Mouse (Mus musculus): ENCODE data around the gene Lin9.

Gene Lin9

GRCm38 (mm10) chr1:180707368-180707767 is 66.4 kb downstream of the Lin9 start:
- in situ Hi-C loops (cut with MboI, MseI) = loop anchor here (10.0 kb wide), 1 partner anchor 853 kb away; no protein-coding TSS in a partner anchor

DNA sequence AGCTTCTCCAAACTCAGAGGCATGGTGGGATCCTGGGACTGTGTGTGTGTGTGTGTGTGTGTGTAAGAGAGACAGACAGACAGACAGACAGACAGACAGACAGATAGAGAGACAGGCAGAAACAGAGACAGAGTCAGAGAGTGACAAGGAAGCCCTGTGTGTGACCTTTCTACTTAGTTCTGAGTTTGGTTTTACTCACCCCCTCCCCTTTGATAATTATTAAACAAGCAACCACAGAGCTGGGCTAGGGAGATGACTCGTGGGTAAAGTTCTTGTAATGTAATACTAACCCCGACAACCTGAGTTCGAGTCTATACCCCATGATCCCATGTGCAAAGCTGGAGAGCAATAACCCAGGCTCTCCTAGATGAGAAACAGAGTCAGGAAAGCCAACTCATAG is 66.9 kb downstream of the Lin9 start:
- in situ Hi-C loops (cut with MboI, MseI) = loop anchor here (10.0 kb wide), 1 partner anchor 853 kb away; no protein-coding TSS in a partner anchor

DNA sequence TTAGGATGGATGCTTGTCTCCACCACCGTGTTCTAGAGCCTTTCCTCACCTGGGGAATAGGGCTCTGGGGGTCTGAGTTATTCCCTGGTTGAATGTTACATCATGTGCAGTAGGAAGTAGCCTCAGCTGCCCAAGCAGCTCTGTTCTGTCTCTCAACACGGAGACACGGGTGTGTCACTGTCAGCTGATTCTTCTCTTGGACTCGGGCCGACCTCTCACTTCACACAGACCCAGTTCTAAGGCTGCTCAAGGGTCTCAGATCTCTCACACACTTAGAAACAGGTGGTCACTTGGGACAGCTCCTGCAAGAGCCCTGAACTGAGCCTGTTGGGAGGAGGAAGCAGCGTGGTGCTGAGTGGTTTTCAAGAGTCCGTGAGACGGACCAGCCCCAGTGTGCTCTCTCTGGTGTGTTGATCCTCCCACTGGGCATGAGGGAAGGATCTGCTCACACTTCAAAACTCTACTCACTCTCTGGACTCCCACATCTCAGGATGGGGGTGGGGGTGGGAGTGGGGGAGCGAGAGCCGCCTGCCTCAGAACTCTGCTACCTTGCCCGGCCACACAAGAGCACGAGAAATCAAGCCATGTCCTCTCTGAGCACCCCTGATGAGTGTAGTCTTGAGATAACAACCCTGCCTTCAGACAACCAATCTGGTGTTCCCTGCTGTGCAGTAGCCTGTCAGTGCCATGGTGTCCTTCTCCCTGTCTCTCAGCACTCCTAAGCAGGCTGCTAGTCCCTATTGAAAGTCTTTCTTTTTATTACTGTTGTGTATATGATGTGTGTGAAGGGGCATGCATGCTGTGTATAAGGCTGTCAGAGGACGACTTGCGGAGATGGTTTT is 68.2 kb downstream of the Lin9 start:
- in situ Hi-C loops (cut with MboI, MseI) = loop anchor here (10.0 kb wide), 1 partner anchor 854 kb away; no protein-coding TSS in a partner anchor

- in situ Hi-C loops (cut with MboI, MseI) = no loop called here
These were observed 77.8 kb downstream of the Lin9 start for GRCm38 (mm10) chr1:180718756-180719155.

DNA sequence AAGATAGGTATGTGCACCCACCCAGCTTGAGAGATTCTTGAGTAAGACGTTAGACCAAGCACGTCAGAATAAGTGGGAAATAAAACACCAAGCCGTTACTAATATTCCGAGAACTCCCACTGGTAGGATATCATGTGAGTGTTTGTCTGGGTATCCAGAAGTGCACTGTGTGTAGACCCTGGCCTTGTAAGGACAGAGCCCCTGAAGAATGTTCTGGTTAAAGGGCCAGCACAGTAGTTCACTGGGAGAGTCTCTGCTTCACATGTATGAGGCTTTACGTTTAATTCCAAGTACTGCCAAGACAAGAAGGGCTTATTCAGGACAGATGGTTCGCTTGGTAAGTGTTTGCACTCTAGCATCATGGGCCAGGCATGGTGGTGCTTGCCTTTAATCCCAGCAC is 78.5 kb downstream of the Lin9 start:
- in situ Hi-C loops (cut with MboI, MseI) = no loop called here

DNA sequence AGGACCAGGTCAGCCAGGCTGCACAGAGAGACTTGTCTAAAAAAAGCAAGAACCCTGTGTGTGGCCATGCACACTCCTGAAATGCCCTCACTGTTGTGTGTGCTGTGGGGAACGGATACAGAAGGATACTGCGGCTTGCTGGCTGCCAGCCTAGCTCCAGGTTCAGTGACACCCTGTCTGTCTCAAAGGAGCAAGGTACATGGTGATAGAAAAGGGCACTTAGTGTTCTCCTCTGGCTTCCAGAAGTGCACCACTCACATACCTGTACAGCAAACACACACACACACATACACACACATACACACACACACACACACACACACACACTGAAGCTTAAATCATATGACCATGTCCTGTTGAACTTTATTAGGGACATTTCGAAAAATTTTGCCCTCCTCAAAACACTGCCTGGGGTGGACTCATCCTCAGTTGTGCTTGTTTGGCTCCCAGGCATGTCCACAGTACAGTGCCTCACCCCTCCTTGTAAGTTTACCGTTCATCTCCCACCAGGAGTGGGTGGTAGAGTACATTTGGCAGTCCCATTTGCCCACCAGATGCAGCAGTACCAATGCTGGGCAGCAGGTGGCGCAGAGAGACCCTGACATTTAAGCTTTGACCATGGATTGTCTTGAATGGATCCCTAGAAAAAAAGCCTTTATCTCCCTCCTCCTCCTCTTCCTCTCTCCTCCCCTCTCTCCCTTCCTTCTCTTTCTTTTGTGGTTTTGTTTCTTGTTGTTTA is 79.2 kb downstream of the Lin9 start:
- in situ Hi-C loops (cut with MboI, MseI) = loop anchor here (5.0 kb wide), 1 partner anchor 47 kb away; no protein-coding TSS in a partner anchor

- in situ Hi-C loops (cut with MboI, MseI) = loop anchor here (5.0 kb wide), 1 partner anchor 45 kb away; no protein-coding TSS in a partner anchor
These were observed 81.7 kb downstream of the Lin9 start for GRCm38 (mm10) chr1:180722608-180723007.

DNA sequence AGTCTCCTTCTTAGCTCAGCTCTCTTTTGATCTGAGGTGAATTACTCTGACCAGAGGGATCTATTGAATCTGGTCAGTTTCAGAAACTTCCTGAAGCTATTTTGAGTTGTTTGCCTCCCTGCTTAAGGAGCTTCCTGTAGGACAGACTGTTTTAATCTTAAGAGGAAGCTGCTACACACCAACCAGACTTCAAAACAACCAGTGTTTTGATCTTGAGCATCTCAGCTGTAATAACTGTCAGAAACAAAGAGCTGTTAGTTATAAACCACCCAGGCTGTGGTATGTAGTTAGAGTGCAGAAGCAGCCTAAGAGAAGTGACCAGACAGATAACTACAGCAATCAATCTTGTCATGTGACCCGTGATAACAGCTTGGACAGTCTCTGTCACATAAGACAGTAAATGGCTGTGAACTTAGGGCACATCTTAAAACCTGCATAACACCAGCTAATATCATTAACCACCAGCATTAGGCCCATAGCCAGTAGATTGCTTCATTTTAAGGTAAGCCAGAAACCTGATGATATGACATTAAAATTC is 82.8 kb downstream of the Lin9 start:
- in situ Hi-C loops (cut with MboI, MseI) = loop anchor here (5.0 kb wide), 1 partner anchor 44 kb away; no protein-coding TSS in a partner anchor

- in situ Hi-C loops (cut with MboI, MseI) = no loop called here
These were observed 84.8 kb downstream of the Lin9 start, which contains the start of gene Acbd3 for GRCm38 (mm10) chr1:180725704-180726179. TSS of gene Acbd3 (plus strand) at chr1:180726043.

DNA sequence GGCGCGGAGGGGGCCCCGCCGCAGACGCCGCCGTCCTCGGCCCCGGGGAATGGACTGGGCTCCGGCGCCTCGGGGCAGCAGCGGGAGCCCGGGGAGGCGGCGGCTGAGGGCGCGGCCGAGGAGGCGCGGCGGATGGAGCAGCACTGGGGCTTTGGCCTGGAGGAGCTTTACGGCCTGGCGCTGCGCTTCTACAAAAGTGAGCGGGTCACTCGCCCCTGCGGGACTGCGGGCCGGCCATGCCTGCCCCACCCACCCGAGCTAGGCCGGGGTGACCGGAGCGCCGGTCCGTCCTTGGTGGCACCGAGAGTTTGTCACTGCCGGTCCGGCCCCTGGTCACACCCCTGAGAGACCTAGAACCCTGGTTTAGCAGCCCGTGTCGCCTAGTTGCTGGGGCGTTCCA is 85.2 kb downstream of the Lin9 start:
- in situ Hi-C loops (cut with MboI, MseI) = no loop called here

DNA sequence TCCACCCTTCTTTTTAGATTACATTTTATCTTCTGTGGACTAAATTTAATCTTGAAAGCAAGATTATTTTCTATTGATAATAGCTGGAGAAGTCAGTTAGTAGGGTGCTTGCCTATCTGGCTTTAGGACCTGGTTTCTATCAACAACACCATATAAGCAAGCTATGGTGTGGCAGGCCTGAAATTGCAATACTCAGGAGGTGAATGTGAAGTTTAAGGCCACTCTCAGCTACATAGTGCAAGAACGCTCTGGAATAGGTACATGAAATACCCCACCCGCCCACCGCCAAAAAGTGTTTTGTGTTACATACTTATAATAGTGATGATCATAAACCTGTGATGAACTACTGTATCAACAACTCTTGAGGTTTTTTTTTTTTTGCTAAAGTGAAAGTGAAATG is 88.3 kb downstream of the Lin9 start:
- in situ Hi-C loops (cut with MboI, MseI) = no loop called here
